8 mouse cellular contexts compared by ENCODE assay signal in genomic region chr6:135559501-135559907, GRCm38 (mm10).
A peak's percentile ranks its signal among the peaks of the same experiment; 100 is the strongest.
DNase-seq lines count a peak whose midpoint lies in the region; ATAC-seq lines count a peak whose summit lies in the region.

No protein-coding gene starts in this region.

- no peak for DNase-seq in hindbrain, embryonic 11.5 days (ENCODE audit: low spot score)
- no peak for DNase-seq in hindbrain, embryonic 10.5 days (ENCODE audit: low spot score)
- DNase-seq in fat pad, adult 2 months (ENCODE audit: extremely low read depth, low read depth, low spot score): peak; percentile 74
- peak; percentile 96 for DNase-seq in kidney, postnatal 14 days
- peak; percentile 77 for DNase-seq in right cerebral cortex, adult 18-20 months
- DNase-seq in spleen, postnatal 36 days (ENCODE audit: low spot score in 2 of 2): no peak

- peak; percentile 55 for ATAC-seq in hindbrain, embryonic 11.5 days (ENCODE audit: low FRiP score)
- ATAC-seq in heart, embryonic 15.5 days (replicated peaks; ENCODE audit: insufficient number of reproducible peaks, insufficient read depth, low FRiP score, low read depth): peak; percentile 95
- ATAC-seq in limb, embryonic 15.5 days (ENCODE audit: insufficient number of reproducible peaks, low FRiP score, low TSS enrichment, low read depth): peak; percentile 87

- H3K27me3 ChIP-seq in hindbrain, embryonic 11.5 days (ENCODE audit: control insufficient read depth, insufficient read depth, low read length): no peaks in the 10 kb centered on the region
- no peaks in the 10 kb centered on the region for H3K27me3 ChIP-seq in hindbrain, embryonic 10.5 days (ENCODE audit: insufficient read depth, poor library complexity, severe bottlenecking)
- H3K27me3 ChIP-seq in heart, embryonic 15.5 days: no peaks in the 10 kb centered on the region
- H3K27me3 ChIP-seq in limb, embryonic 15.5 days: no peaks in the 10 kb centered on the region

- no peak overlapping the region for H3K4me3 ChIP-seq in hindbrain, embryonic 11.5 days (ENCODE audit: low read depth, low read length)
- no peak overlapping the region for H3K4me3 ChIP-seq in hindbrain, embryonic 10.5 days
- no peak overlapping the region for H3K4me3 ChIP-seq in heart, embryonic 15.5 days
- H3K4me3 ChIP-seq in limb, embryonic 15.5 days: no peak overlapping the region

- no peaks in the 10 kb centered on the region for H3K9me3 ChIP-seq in hindbrain, embryonic 11.5 days (ENCODE audit: control insufficient read depth, low read length)
- no peaks in the 10 kb centered on the region for H3K9me3 ChIP-seq in hindbrain, embryonic 10.5 days
- no peaks in the 10 kb centered on the region for H3K9me3 ChIP-seq in heart, embryonic 15.5 days (replicated peaks)
- no peaks in the 10 kb centered on the region for H3K9me3 ChIP-seq in limb, embryonic 15.5 days

- H3K4me1 ChIP-seq in hindbrain, embryonic 11.5 days (replicated peaks; ENCODE audit: control insufficient read depth, insufficient read depth, low read length): no peaks in the 10 kb centered on the region
- 0 out of 2 replicates have a peak, but pooled peaks cover 3% of the 10 kb centered on the region for H3K4me1 ChIP-seq in hindbrain, embryonic 10.5 days (replicated peaks)
- H3K4me1 ChIP-seq in heart, embryonic 15.5 days (replicated peaks): peaks cover 16% of the 10 kb centered on the region
- H3K4me1 ChIP-seq in limb, embryonic 15.5 days: peaks cover 17% of the 10 kb centered on the region

- H3K4me2 ChIP-seq in hindbrain, embryonic 11.5 days (replicated peaks; ENCODE audit: low read depth, low read length): no peak overlapping the region
- no peak overlapping the region for H3K4me2 ChIP-seq in heart, embryonic 15.5 days
- H3K4me2 ChIP-seq in limb, embryonic 15.5 days: 0 out of 2 replicates have a peak overlapping the region, but pooled peaks have one; percentile 13

- no peak overlapping the region for H3K27ac ChIP-seq in hindbrain, embryonic 11.5 days (ENCODE audit: low read depth, low read length)
- no peak overlapping the region for H3K27ac ChIP-seq in hindbrain, embryonic 10.5 days
- peak overlapping the region; percentile 60 for H3K27ac ChIP-seq in heart, embryonic 15.5 days
- H3K27ac ChIP-seq in limb, embryonic 15.5 days: peak overlapping the region; percentile 27; the same call in 1 of the 2 replicates

- H3K9ac ChIP-seq in hindbrain, embryonic 11.5 days (ENCODE audit: low read depth, low read length): no peak overlapping the region
- H3K9ac ChIP-seq in heart, embryonic 15.5 days: no peak overlapping the region
- no peak overlapping the region for H3K9ac ChIP-seq in limb, embryonic 15.5 days

- H3K36me3 ChIP-seq in hindbrain, embryonic 11.5 days (ENCODE audit: control insufficient read depth, insufficient read depth, low read length): no peaks in the 10 kb centered on the region
- H3K36me3 ChIP-seq in hindbrain, embryonic 10.5 days: no peaks in the 10 kb centered on the region
- no peaks in the 10 kb centered on the region for H3K36me3 ChIP-seq in heart, embryonic 15.5 days
- H3K36me3 ChIP-seq in limb, embryonic 15.5 days: no peaks in the 10 kb centered on the region

- 89% methylated on average over 5 of the region's 5 CpGs for WGBS in hindbrain, embryonic 11.5 days
- WGBS in hindbrain, embryonic 10.5 days: 89% methylated on average over 5 of the region's 5 CpGs
- WGBS in heart, embryonic 15.5 days: 36% methylated on average over 5 of the region's 5 CpGs
- WGBS in limb, embryonic 15.5 days: 26% methylated on average over 5 of the region's 5 CpGs

Comparison
In these comparisons a context has a peak if more than half of its experiments do, and no peak if none do; other contexts are left out.
1. DNase-seq: peak in fat pad, adult 2 months (single experiment), kidney, postnatal 14 days (single experiment) and right cerebral cortex, adult 18-20 months (single experiment); none in hindbrain, embryonic 11.5 days (single experiment), hindbrain, embryonic 10.5 days (single experiment) and spleen, postnatal 36 days (0 of 2).
2. H3K27ac ChIP-seq: peak in heart, embryonic 15.5 days (single experiment) and limb, embryonic 15.5 days (single experiment); none in hindbrain, embryonic 11.5 days (single experiment) and hindbrain, embryonic 10.5 days (single experiment).
3. Peak in every context shown above with its lines, with median percentiles within 50 percentile points of each other: ATAC-seq.